Mouse (Mus musculus) urinary bladder, postnatal 36 days (tissue): ENCODE measurements at regions not wholly inside any gene's neighbourhood (a gene's known extent, or its start where the extent isn't known, plus 50 kb on each side); places are given as distances from the start of the nearest gene placed in this dataset.

Experiments
- DNase-seq, 2 experiments: peaks; one replicate each; pipeline ENCODE4 v3.0.0; 2022; ENCODE audit warnings: low spot score in 2 of 2, mixed read lengths in 1 of 2

- peak in 1 of 2 experiments; percentile 2 for DNase-seq
Measured at GRCm38 (mm10) chr16:64166676-64167407, 302.9 kb upstream of the Epha3 start.

- no peak for DNase-seq
Measured at GRCm38 (mm10) chr16:64166036-64166435, 302.1 kb upstream of the Epha3 start.

- no peak for DNase-seq
Measured at GRCm38 (mm10) chr16:64145687-64146535, 281.9 kb upstream of the Epha3 start.
